Mouse (Mus musculus): ENCODE data around the gene Slc25a16. TPM values are rescaled to one million over a fixed set of nuclear protein-coding genes. Genes with fewer than 3 reads are reported as not detected.

The Slc25a16 gene
- polyA plus RNA-seq, 1 experiment from 2014 or later, result 27.4 TPM

DNA sequence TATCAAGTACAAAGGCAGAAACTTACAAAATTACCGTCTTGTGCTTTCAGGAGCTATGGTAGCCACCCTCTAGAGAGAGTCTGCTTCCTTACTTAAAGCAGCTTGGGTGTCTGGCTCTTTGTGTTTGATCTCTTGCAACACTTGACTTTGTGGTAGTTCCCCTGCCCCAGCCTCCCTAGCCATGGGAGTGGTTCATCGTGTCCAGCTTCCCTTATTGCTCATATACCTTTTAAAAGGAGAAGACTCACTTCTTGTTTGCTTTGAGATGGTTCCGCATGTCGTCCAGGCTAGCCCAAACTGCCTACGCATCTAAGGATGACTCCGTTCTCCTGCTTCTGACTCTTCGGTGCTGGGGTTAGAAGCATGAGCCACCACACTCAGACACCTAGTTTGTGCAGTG is 28.1 kb downstream of the Slc25a16 start:
- CTCF ChIA-PET, result interaction anchor here (1.1 kb wide), 1 partner anchor 32 kb away, joined by 4 read pairs; no protein-coding TSS in a partner anchor

DNA sequence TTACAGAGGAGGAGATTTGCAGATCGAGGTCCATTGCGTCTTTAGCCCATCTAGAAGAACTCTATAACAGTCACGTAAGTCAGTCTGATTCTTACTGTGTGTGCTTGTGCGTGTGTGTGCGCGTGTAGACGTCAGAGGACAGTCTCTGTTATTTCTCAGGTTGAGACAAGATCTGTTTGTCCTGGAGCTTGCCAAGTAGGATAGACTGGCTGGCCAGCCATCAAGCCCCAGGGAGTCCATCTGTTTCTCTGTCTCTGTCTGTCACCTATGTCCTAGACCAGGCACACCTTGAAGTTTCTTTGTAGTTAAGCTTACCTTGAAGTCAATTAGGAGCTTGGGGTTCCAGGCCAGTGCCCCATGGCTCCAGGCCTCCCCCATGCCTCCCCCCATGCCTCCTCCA is 43.5 kb downstream of the Slc25a16 start:
- ChIA-PET CTCF (no interaction called here), POLR2A (no interaction called here)
- no peak for ATAC-seq
- TF ChIP-seq CTCF (IDR thresholded peaks at IDR 0.05), result no peak
- DNase-seq (ENCODE audit: low read depth, low spot score), result no peak
- no peaks in the 10 kb centered on the region for H3K27me3 ChIP-seq
- in situ Hi-C loops (cut with MboI; ENCODE audit: low pct_unique_long_range_greater_than_20kb), result no loop called here

More for the DNA sequence above, 28.1 kb downstream of the Slc25a16 start:
- H3K27me3 ChIP-seq, result no peaks in the 10 kb centered on the region
- ATAC-seq, result no peak
- no peak for TF ChIP-seq CTCF (IDR thresholded peaks at IDR 0.05)
- no peak for DNase-seq (ENCODE audit: low read depth, low spot score)
- in situ Hi-C loops (cut with MboI; ENCODE audit: low pct_unique_long_range_greater_than_20kb), result no loop called here
- POLR2A ChIA-PET, result no interaction called here

DNA sequence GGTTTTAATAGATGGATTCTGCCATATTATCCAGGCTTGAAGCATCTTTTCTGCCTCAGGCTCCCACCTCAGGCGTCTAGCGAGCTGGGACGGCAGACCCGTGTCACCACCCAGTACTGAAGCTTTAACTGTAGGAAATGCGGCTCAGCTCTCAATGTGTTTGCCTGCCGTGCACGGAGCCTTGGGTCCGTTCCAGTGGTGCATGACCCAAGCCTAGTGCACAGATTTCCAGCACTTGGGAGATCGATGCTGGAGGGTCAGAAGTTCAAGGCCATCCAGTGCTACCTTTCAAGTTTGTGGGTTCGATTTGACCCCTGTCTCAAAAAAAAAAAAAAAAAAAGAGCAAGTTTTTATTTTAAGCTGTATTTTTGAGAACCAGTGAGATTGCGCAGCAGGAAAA is 45.4 kb downstream of the Slc25a16 start:
- no peak for TF ChIP-seq CTCF (IDR thresholded peaks at IDR 0.05)
- in situ Hi-C loops (cut with MboI; ENCODE audit: low pct_unique_long_range_greater_than_20kb), result no loop called here
- DNase-seq (ENCODE audit: low read depth, low spot score) (no peak), ATAC-seq (no peak)
- ChIA-PET POLR2A (no interaction called here), CTCF (no interaction called here)
- no peaks in the 10 kb centered on the region for H3K27me3 ChIP-seq

DNA sequence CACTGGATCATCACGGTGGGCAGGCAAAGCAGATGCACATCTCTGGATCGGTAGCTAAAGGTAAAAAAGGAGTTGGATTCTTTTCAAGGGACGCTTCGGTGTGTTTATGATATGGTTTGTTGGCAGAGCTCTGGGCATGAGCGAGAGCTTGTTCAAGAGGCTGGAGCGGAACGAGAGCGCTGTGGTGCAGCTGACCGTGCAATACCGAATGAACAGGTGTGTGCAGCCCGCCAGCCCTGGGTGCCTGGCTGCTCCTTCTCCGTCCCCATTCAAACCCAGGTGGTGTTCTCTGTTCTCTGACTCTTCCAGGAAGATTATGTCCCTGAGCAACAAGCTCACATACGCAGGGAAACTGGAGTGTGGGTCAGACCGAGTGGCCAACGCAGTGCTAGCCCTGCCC is 45.9 kb downstream of the Slc25a16 start:
- CTCF ChIA-PET, result no interaction called here
- no peak for ATAC-seq
- POLR2A ChIA-PET, result no interaction called here
- DNase-seq (ENCODE audit: low read depth, low spot score), result no peak
- H3K27me3 ChIP-seq, result no peaks in the 10 kb centered on the region
- no peak for TF ChIP-seq CTCF (IDR thresholded peaks at IDR 0.05)
- in situ Hi-C loops (cut with MboI; ENCODE audit: low pct_unique_long_range_greater_than_20kb), result no loop called here

DNA sequence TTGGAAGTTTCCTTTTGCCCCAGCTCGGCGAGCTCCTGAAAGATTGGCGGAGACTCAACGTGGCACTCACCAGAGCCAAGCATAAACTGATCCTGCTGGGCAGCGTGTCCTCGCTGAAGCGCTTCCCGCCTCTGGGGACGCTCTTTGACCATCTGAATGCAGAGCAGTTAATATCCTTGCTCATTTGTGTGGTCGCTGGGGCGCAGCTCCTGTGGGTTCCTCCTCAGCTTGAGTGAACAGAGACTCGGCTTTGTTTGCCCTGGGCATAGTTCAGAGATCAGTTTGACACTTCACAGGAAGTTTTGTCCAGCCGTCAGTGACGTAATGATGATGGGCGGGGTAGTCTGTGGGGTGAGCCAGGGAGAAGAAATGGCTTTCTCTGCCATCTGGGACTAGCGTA is 51.4 kb downstream of the Slc25a16 start:
- in situ Hi-C loops (cut with MboI; ENCODE audit: low pct_unique_long_range_greater_than_20kb), result no loop called here
- no peak for DNase-seq (ENCODE audit: low read depth, low spot score)
- CTCF ChIA-PET, result interaction anchor here (1.1 to 3.2 kb wide), 3 partner anchors 9 to 95 kb away, joined by 4 to 19 read pairs (median 8); partner anchors contain the start of gene Rufy2
- peak; percentile 68 for TF ChIP-seq CTCF (IDR thresholded peaks at IDR 0.05)
- H3K27me3 ChIP-seq, result no peaks in the 10 kb centered on the region
- ATAC-seq, result peak; percentile 89
- POLR2A ChIA-PET, result no interaction called here

DNA sequence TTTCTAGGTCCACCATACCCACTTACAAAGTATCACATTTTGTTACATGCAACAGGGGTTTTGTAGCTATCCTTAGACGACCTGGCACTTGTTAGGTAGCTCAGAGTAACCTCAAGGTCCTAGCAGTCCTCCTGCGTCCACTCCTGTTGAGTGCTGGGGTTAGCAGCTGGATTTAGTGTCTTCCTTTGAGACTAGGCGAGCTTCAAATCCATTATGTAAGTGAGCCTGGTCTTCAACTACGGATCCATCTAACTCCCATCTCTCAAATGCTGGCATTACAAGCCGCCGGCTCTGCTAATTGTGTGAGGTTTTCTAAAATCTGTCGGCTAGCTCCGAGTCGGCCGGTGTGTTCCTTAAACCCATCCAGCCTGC is 59.2 kb downstream of the Slc25a16 start:
- H3K27me3 ChIP-seq, result no peaks in the 10 kb centered on the region
- DNase-seq (ENCODE audit: low read depth, low spot score), result no peak
- CTCF ChIA-PET, result interaction anchor here (1.1 to 2.4 kb wide), 7 partner anchors 9 to 86 kb away, joined by 3 to 19 read pairs (median 4); no protein-coding TSS in a partner anchor
- no peak for TF ChIP-seq CTCF (IDR thresholded peaks at IDR 0.05)
- POLR2A ChIA-PET, result no interaction called here
- in situ Hi-C loops (cut with MboI; ENCODE audit: low pct_unique_long_range_greater_than_20kb), result loop anchor here (10.0 kb wide), 1 partner anchor 85 kb away; the partner anchor contains the start of gene Pbld1
- ATAC-seq, result no peak

DNA sequence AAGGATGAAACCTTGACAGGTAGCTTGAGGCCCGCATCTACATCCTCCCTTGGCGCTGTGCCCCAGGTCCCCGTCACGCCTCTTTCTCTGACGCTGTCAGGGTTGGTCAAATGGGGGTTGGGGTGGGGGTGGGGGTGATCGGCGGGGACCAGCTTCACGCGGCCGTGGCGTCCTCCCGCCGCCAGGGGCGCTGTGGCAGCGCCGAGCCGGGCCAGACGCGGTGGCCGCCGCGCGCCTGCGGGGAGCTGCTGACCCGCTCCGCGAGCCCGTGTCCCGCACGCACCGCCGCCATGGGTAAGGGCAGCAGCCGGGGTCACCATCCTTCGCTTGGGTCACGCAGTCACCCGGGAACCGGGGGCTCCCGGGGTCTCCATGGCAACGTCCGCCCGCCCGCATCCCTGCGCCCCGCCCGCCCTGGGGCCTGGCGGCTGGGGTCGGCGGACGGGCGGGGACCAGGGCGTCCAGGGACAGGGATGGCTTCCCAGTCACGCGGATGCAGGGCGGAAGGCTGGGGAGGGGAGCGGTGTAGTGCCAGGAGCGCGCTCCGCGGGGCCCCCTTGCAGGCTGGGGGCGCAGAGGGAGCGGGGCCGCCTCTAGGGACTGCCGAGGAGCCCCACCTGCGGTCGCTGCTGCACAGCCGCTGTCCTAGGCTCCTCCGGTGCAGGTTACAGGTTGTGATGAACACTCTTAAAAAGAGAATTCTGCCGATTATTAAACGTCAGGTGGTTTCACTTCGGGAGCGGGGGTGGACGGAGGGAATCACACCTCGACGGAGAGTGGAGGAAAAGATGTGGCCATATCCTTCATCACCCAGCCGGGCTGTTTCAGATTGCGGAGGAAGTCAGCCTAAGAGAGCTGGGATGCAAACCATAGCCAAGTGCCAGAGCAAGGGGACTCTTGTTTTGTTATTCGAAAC is 59.9 kb downstream of the Slc25a16 start, which contains the start of gene Rufy2:
Gene Rufy2, plus strand, starts transcription at position 185 of the 916 bp plus-strand sequence.
- CTCF ChIA-PET, result interaction anchor here (1.1 to 2.4 kb wide), 8 partner anchors 9 to 86 kb away, joined by 3 to 19 read pairs (median 4); no protein-coding TSS in a partner anchor
- ATAC-seq, result peak; percentile 79
- in situ Hi-C loops (cut with MboI; ENCODE audit: low pct_unique_long_range_greater_than_20kb), result loop anchor here (10.0 kb wide), 1 partner anchor 85 kb away; the partner anchor contains the start of gene Pbld1
- DNase-seq (ENCODE audit: low read depth, low spot score), result no peak
- peak; percentile 84 for TF ChIP-seq CTCF (IDR thresholded peaks at IDR 0.05)
- H3K27me3 ChIP-seq, result no peaks in the 10 kb centered on the region
- POLR2A ChIA-PET, result interaction anchor here (0.6 to 1.1 kb wide), 2 partner anchors 31 to 241 kb away, joined by 3 to 5 read pairs; no protein-coding TSS in a partner anchor

DNA sequence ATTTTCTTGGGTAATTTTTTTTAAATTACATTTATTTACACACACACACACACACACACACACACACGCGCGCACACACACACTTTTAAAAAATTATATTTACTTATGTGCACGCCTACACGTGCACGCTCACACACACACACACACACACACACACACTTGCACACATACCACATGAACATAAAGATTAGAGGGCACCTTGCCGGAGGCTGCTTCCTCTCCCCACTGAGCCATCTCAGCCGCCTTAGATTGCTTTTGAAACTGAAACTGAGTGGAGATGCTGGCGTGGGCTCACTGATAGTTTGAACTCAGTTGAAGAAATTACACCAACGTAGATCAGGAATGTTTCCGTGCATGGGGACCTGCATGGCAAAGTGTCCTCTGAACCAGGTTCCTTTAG is 63.6 kb downstream of the Slc25a16 start:
- in situ Hi-C loops (cut with MboI; ENCODE audit: low pct_unique_long_range_greater_than_20kb), result loop anchor here (10.0 kb wide), 1 partner anchor 81 kb away; the partner anchor contains the start of gene Pbld1
- DNase-seq (ENCODE audit: low read depth, low spot score) (no peak), ATAC-seq (no peak)
- ChIA-PET POLR2A (no interaction called here), CTCF (interaction anchor here (1.1 kb wide), 1 partner anchor 10 kb away, joined by 3 read pairs; no protein-coding TSS in a partner anchor)
- H3K27me3 ChIP-seq, result no peaks in the 10 kb centered on the region
- no peak for TF ChIP-seq CTCF (IDR thresholded peaks at IDR 0.05)

DNA sequence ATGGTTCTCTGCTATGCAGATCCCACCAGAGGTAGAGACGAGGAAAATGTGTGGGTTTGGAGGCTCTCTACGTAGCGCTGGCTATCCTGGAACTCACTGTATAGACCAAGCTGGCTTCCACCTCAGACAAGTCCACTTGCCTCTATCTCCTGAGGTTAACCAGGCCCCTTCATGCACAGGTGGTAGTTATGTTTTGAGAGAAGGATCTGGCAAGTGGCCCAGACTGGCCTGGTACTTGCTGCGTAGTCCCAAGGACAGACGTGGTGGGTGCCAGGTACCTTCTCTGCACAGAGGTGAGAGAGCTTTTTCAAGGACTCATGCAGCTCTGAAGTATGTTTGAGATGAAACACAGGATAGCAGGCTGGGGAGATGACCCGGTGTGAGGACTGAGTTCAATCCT is 64.1 kb downstream of the Slc25a16 start:
- no peak for DNase-seq (ENCODE audit: low read depth, low spot score)

DNA sequence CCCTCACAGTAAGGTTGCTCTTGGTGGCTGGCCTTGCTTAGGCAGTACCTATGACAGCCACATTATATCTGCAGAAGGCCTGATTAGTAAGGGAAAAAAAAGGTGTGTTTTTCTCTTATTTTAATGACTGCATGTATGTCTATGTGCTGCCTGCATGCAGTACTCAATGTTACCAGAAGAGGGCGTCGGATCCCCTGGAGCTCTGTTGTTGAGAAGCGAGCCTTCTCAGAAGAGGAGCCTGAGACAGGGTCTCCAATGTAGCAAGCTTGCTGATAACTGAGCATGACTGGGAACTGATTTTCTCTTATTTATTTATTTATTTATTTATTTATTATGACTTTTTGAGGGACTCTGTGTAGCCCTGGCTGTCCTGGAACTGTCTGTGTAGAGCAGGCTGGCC is 66.9 kb downstream of the Slc25a16 start:
- H3K27me3 ChIP-seq, result no peaks in the 10 kb centered on the region
- ChIA-PET POLR2A (interaction anchor here (0.6 kb wide), 1 partner anchor 25 kb away, joined by 3 read pairs; no protein-coding TSS in a partner anchor), CTCF (interaction anchor here (1.0 to 2.5 kb wide), 6 partner anchors 13 to 79 kb away, joined by 4 to 8 read pairs (median 4); no protein-coding TSS in a partner anchor)
- in situ Hi-C loops (cut with MboI; ENCODE audit: low pct_unique_long_range_greater_than_20kb), result loop anchor here (10.0 kb wide), 1 partner anchor 77 kb away; the partner anchor contains the start of gene Pbld1
- ATAC-seq (no peak), DNase-seq (ENCODE audit: low read depth, low spot score) (no peak)
- TF ChIP-seq CTCF (IDR thresholded peaks at IDR 0.05), result peak; percentile 77

More for the DNA sequence above, 64.1 kb downstream of the Slc25a16 start:
- CTCF ChIA-PET, result interaction anchor here (1.1 to 1.4 kb wide), 2 partner anchors 10 to 52 kb away, joined by 3 read pairs; no protein-coding TSS in a partner anchor
- in situ Hi-C loops (cut with MboI; ENCODE audit: low pct_unique_long_range_greater_than_20kb), result loop anchor here (10.0 kb wide), 1 partner anchor 80 kb away; the partner anchor contains the start of gene Pbld1
- no peaks in the 10 kb centered on the region for H3K27me3 ChIP-seq
- no peak for TF ChIP-seq CTCF (IDR thresholded peaks at IDR 0.05)
- POLR2A ChIA-PET, result interaction anchor here (0.6 kb wide), 1 partner anchor 62 kb away, joined by 3 read pairs; no protein-coding TSS in a partner anchor
- ATAC-seq, result no peak

Data from Patski (cell line).